Mouse (Mus musculus): ENCODE data around the gene Rbms2.
A peak's percentile ranks its signal among the peaks of the same experiment; 100 is the strongest.

DNA sequence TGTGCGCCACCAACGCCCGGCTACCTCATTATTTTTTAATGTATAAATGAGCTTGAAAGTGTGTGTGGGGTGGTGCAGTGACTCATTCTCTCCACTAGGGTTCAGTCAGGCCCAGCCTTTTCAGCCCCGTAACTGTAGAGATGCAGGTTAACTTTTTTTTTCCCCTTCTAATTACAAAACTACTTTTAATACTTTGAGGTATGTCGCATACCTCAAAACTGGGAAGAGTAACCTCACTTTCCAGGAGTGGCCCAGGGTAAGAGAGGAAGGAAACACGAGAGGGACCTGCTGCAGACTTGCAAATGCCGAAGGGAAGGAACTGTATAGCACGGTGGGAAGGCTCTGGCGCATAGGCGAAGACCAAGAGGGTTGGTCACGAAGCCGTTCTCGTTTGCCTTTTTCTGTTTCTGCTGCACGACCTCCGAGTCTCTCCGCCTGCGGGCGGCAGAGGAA lies 32.8 kb upstream of the Rbms2 start:
- TF ChIP-seq CTCF (IDR thresholded peaks at IDR 0.05; ENCODE audit: low read depth, low read length), result peak; percentile 40
- no peak for TF ChIP-seq POLR2A (IDR thresholded peaks at IDR 0.05; ENCODE audit: insufficient read depth, low read length)
